Mouse (Mus musculus): ENCODE data around the gene Gm20388.

- TF ChIP-seq CTCF (IDR thresholded peaks at IDR 0.05; ENCODE audit: borderline replicate concordance, extremely low read depth, insufficient read depth, insufficient read length) (no peak), POLR2A (IDR thresholded peaks at IDR 0.05; ENCODE audit: borderline replicate concordance, extremely low read depth, insufficient read depth, insufficient read length, poor library complexity, severe bottlenecking) (no peak)
Measured at GRCm38 (mm10) chr8:124363337-124363736, 4452.7 kb downstream of the Gm20388 start.

Data from brain, embryonic 14.5 days (tissue).